Mouse (Mus musculus) megakaryocyte, embryonic 14.5 days (primary cell): ENCODE results near the gene Gm8947. TPM values are rescaled to one million over a fixed set of nuclear protein-coding genes. Genes with fewer than 3 reads are reported as not detected.
"Not testable (repeated sequence)": the region's sequence is repeated elsewhere in the genome, so short reads cannot be mapped to it uniquely, and the experiment has no call there.

Experiments
- H3K27me3 ChIP-seq: replicated peaks from 2 replicates; pipeline ENCODE3; 2012; ENCODE audit warnings: inconsistent platforms
- H3K36me3 ChIP-seq: replicated peaks from 2 replicates; pipeline ENCODE3; 2012; ENCODE audit warnings: low read length, inconsistent platforms, mixed read lengths
- H3K4me1 ChIP-seq: 2 replicates; pipeline ENCODE4 v1.6.1; 2012; ENCODE audit warnings: inconsistent platforms
- H3K4me3 ChIP-seq: replicated peaks from 2 replicates; pipeline ENCODE3; 2012; ENCODE audit warnings: moderate library complexity, mild to moderate bottlenecking, inconsistent platforms
- H3K9me3 ChIP-seq: 2 replicates; pipeline ENCODE4 v1.6.1; 2012; ENCODE audit warnings: inconsistent platforms
- FLI1 ChIP-seq: IDR thresholded peaks from 2 replicates; pipeline ENCODE4 v1.6.1; 2012; ENCODE audit warnings: low read length, inconsistent platforms, mixed read lengths
- GATA1 ChIP-seq: IDR thresholded peaks from 3 replicates; pipeline ENCODE4 v1.6.1; 2012; ENCODE audit warnings: mixed read lengths, low read length, inconsistent platforms, borderline replicate concordance
- polyA plus RNA-seq: library from polyadenylated mRNA; stranded (reverse); fragments of >175 nt; gene quantifications from 2 replicates; pipeline ENCODE4 v1.2.3, GENCODE M21; 2012; ENCODE audit warnings: low replicate concordance; ENCODE audit not compliant: insufficient read depth

Gm8947 gene
- polyA plus RNA-seq, 1 experiment = not detected

DNA sequence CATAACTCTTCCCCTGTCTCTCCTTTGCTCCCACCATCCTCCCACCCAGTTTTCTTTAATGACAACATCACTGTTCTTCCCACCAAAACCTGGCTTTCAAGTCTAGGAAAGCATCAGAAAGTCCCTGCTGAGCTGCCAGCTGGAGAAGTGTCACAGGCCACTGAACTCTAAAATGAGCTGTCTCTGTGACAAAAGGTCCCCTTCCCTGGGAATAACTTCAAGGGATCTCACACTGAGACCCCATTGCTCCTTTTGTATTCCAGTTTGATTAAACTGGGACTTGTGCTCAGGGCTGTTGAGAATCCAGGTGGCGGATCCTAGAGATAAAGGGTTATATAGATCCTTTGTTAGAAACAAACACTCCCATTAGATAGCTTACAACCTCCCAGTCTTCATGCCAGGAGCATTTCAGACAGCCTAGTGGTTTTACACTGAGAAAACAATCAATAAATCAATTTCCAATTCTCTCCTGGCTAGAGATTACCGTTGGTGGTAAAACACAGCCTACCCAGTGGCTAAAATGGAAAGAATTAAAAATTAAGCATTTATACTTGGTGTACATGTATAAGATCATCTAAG, 13.6 kb upstream of the Gm8947 start:
- Histone ChIP-seq H3K36me3 (no peaks in the 10 kb centered on the region), H3K4me1 (peaks cover 16% of the 10 kb centered on the region)
- TF ChIP-seq GATA1 (no peak), FLI1 (no peak)

DNA sequence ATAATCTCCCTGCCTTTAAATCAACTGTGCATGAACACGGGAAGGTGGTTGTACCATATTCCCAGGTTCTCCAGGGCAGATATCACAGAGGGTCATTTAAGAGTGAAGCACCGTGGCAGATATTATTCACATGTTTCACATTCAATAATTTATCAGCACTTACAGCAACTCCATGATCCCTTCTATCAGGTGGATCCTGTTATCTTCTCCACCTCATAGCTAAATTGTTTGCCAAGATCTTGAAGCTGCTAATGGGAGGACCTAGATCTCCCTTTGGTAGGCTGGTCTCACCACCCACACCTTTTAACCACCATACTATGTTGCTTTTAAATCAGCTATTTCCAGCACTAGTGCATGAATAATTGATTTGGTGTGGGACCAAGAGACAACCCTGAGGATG, 12.0 kb upstream of the Gm8947 start:
- no peak for TF ChIP-seq FLI1
- no peak for TF ChIP-seq GATA1
- Histone ChIP-seq H3K4me3 (no peak overlapping the region), H3K9me3 (no peaks in the 10 kb centered on the region), H3K36me3 (no peaks in the 10 kb centered on the region), H3K27me3 (no peaks in the 10 kb centered on the region), H3K4me1 (peaks cover 16% of the 10 kb centered on the region)

More for the DNA sequence above, 13.6 kb upstream of the Gm8947 start:
- H3K27me3 ChIP-seq = no peaks in the 10 kb centered on the region
- H3K4me3 ChIP-seq = no peak overlapping the region
- H3K9me3 ChIP-seq = no peaks in the 10 kb centered on the region

DNA sequence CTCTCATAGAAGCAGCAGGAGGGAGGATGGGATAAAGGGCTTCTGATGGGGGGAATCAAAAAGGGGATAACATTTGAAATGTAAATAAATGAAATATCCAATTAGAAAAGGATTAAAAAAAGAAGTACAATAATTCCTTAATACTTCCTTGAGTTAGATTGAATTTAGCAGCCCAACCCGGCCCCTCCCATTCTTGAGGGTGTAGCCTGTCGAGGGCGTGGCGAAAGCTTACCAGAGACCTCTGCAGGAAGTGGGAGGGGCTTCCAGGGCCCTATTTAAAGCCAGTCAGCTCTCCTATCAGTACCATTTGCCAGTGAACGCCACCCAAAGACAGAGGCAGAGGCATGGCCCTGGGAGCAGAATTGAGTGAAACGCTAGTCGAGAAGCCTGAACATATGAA, 9.9 kb upstream of the Gm8947 start, which contains the start of gene Gm47985:
TSS of gene Gm47985 (plus strand) at position 272 of the 400 bp plus-strand sequence.
- H3K4me3 ChIP-seq, H3K4me1 ChIP-seq, H3K27me3 ChIP-seq, H3K9me3 ChIP-seq, H3K36me3 ChIP-seq: not testable (repeated sequence)

DNA sequence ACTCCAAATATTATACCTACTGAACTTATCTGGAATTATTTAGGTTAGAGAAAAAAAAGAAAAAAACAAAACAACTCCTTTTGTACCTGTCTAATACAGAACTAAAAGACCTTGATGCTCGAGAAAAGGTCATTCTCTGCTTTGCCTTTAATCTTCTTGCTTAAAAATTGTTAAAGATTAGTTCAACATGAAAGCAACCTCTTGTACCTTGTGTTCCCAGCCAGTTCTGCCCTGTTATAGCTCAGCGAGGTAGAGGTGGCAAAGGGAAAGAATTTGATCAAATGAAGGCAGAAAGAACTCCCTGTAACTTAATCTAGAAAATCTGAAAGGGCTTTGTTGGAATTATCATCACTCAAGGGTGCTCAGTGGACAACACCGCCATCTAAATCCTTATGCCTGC, 6.0 kb upstream of the Gm8947 start:
- not testable (repeated sequence) for H3K36me3 ChIP-seq, H3K4me1 ChIP-seq, H3K9me3 ChIP-seq, H3K27me3 ChIP-seq, H3K4me3 ChIP-seq

DNA sequence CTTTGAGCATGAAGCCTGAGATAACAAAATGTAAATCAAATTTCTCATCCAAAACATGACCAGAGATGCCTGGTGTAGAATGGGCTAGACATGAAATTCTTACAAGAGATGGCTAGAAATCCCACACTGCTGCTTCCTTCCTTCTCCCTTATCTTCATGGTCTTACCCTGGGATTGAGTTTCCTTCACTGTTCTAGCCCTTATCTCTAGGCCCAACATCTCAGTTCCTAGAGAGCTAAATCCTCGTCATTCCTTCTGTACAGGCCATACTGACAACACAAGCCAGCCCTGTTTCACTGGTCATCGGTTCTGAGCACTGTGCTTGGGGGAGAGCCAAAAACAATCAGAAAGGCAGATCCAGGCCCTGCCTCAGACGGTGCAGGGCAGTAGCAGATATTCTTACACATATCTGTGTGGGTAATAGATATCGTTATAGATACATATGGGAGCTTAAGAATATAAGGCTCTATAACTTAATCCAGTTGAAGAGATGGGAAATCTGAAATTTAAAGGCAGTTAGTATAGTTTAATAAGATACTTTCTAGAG, 5.2 kb upstream of the Gm8947 start:
- H3K9me3 ChIP-seq, H3K36me3 ChIP-seq, H3K4me1 ChIP-seq, H3K4me3 ChIP-seq, H3K27me3 ChIP-seq: not testable (repeated sequence)

DNA sequence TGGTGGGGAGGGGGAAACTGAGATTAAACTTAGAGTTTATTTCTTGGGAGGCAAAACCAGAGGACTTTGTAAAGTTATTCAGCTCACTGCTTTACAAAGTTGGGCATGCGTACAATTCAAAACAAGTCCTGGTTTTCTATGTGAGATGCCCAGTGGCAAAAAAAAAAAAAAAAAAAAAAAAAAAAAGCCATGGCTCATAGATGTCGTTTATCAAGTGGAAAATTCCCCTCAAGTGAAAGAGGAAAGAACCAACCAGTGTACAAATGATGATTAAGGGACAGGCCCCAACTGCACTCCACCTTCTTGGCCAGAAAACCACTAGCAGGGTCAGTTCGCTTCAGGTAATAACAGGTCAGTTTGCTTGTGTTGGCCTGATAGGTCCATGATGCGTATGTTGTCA, 3.7 kb upstream of the Gm8947 start:
- Histone ChIP-seq H3K4me3 (no peak overlapping the region), H3K4me1 (no peaks in the 10 kb centered on the region), H3K36me3 (no peaks in the 10 kb centered on the region), H3K9me3 (no peaks in the 10 kb centered on the region), H3K27me3 (no peaks in the 10 kb centered on the region)
- TF ChIP-seq GATA1 (no peak), FLI1 (no peak)

DNA sequence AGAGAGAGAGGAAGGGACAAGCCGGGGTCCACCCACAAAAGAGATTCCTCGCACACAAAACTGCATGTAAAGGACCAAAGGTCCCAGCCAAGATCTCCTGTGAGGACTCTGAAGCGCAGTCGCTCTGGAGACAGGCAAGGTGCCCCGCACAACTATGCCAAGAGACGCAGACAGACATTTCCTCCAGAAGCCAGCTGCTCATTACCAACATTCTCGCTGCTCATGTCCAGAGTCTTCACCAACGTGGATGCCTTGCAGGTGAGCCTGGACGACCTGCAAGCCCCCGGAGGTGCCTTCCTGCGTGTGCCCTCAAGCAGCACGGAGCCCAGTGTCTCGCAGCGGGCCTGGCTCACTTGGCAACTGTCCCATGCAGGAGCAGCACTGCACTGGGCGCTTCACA, 563 bp downstream of the Gm8947 start:
- H3K4me3 ChIP-seq, H3K27me3 ChIP-seq, H3K36me3 ChIP-seq, H3K4me1 ChIP-seq, H3K9me3 ChIP-seq: not testable (repeated sequence)

DNA sequence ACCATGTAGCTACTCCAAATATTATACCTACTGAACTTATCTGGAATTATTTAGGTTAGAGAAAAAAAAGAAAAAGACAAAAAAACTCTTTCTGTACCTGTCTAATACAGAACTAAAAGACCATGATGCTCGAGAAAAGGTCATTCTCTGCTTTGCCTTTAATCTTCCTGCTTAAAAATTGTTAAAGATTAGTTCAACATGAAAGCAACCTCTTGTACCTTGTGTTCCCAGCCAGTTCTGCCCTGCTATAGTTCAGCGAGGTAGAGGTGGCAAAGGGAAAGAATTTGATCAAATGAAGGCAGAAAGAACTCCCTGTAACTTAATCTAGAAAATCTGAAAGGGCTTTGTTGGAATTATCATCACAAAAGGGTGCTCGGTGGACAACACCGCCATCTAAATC, 3.8 kb downstream of the Gm8947 start:
- not testable (repeated sequence) for H3K27me3 ChIP-seq, H3K4me3 ChIP-seq, H3K9me3 ChIP-seq, H3K36me3 ChIP-seq, H3K4me1 ChIP-seq

DNA sequence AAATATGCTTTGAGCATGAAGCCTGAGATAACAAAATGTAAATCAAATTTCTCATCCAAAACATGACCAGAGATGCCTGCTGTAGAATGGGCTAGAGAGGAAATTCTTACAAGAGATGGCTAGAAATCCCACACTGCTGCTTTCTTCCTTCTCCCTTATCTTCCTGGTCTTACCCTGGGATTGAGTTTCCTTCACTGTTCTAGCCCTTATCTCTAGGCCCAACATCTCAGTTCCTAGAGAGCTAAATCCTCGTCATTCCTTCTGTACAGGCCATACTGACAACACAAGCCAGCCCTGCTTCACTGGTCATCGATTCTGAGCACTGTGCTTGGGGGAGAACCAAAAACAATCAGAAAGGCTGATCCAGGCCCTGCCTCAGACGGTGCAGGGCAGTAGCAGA, 4.5 kb downstream of the Gm8947 start:
- not testable (repeated sequence) for H3K36me3 ChIP-seq, H3K4me3 ChIP-seq, H3K4me1 ChIP-seq, H3K9me3 ChIP-seq, H3K27me3 ChIP-seq

DNA sequence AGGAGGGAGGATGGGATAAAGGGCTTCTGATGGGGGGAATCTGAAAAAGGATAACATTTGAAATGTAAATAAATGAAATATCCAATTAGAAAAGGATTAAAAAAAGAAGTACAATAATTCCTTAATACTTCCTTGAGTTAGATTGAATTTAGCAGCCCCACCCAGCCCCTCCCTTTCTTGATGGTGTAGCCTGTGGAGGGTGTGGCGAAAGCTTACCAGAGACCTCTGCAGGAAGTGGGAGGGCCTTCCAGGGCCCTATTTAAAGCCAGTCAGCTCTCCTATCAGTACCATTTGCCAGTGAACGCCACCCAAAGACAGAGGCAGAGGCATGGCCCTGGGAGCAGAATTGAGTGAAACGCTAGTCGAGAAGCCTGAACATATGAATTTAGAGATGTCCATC, 5.9 kb downstream of the Gm8947 start, which contains the start of gene Gm47995:
TSS of gene Gm47995 (plus strand) at position 329 of the 400 bp plus-strand sequence.
- H3K36me3 ChIP-seq, H3K27me3 ChIP-seq, H3K4me3 ChIP-seq, H3K4me1 ChIP-seq, H3K9me3 ChIP-seq: not testable (repeated sequence)

DNA sequence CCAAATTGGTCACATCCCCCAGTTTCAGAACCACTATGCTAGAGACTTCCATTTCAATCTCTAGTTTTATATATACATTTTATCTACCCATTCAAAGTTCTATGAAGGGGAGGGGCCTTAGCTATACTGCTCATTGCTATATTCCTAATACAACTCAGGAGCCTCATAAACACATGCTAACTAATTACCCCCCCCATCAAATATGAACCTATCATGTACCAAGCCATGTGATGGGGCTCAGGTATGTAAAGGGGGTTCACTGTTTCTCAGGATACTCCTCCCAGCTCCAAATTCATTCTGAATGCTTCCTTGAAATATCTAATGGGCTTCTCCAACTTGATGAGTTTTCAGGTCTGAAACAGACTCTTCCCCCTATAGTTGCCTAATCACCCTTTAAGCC, 8.4 kb downstream of the Gm8947 start:
- not testable (repeated sequence) for H3K36me3 ChIP-seq, H3K9me3 ChIP-seq, H3K4me3 ChIP-seq, H3K4me1 ChIP-seq, H3K27me3 ChIP-seq

DNA sequence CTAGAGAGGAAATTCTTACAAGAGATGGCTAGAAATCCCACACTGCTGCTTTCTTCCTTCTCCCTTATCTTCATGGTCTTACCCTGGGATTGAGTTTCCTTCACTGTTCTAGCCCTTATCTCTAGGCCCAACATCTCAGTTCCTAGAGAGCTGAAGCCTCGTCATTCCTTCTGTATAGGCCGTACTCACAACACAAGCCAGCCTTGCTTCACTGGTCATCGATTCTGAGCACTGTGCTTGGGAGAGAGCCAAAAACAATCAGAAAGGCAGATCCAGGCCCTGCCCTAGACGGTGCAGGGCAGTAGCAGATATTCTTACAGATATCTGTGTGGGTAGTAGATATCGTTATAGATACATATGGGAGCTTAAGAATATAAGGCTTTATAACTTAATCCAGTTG, 10.6 kb downstream of the Gm8947 start:
- not testable (repeated sequence) for H3K4me3 ChIP-seq, H3K27me3 ChIP-seq, H3K36me3 ChIP-seq, H3K9me3 ChIP-seq, H3K4me1 ChIP-seq

DNA sequence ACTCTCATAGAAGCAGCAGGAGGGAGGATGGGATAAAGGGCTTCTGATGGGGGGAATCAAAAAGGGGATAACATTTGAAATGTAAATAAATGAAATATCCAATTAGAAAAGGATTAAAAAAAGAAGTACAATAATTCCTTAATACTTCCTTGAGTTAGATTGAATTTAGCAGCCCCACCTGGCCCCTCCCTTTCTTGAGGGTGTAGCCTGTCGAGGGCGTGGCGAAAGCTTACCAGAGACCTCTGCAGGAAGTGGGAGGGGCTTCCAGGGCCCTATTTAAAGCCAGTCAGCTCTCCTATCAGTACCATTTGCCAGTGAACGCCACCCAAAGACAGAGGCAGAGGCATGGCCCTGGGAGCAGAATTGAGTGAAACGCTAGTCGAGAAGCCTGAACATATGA, 11.6 kb downstream of the Gm8947 start, which contains the start of gene 3110040M04Rik:
TSS of gene 3110040M04Rik (plus strand) at position 304 of the 400 bp plus-strand sequence.
- not testable (repeated sequence) for H3K4me3 ChIP-seq, H3K36me3 ChIP-seq, H3K27me3 ChIP-seq, H3K4me1 ChIP-seq, H3K9me3 ChIP-seq

DNA sequence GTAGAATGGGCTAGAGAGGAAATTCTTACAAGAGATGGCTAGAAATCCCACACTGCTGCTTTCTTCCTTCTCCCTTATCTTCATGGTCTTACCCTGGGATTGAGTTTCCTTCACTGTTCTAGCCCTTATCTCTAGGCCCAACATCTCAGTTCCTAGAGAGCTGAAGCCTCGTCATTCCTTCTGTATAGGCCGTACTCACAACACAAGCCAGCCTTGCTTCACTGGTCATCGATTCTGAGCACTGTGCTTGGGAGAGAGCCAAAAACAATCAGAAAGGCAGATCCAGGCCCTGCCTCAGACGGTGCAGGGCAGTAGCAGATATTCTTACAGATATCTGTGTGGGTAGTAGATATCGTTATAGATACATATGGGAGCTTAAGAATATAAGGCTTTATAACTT, 16.3 kb downstream of the Gm8947 start:
- not testable (repeated sequence) for H3K27me3 ChIP-seq, H3K36me3 ChIP-seq, H3K4me1 ChIP-seq, H3K4me3 ChIP-seq, H3K9me3 ChIP-seq

DNA sequence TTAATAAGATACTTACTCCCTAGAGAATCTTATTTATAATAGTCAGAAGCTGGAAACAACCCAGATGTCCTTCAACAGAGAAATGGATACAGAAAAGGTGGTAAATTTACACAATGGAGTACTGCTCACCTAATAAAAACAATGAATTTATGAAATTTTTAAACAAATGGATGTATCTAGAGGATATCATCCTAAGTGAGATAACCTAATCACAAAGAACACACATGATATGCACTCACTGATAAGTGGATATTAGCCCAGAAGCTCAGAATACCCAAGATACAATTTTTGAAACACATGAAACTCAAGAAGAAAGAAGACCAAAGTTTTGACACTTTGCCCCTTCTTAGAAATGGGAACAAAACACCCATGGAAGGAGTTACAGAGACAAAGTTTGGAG, 16.8 kb downstream of the Gm8947 start:
- H3K4me3 ChIP-seq, H3K36me3 ChIP-seq, H3K4me1 ChIP-seq, H3K27me3 ChIP-seq, H3K9me3 ChIP-seq: not testable (repeated sequence)

DNA sequence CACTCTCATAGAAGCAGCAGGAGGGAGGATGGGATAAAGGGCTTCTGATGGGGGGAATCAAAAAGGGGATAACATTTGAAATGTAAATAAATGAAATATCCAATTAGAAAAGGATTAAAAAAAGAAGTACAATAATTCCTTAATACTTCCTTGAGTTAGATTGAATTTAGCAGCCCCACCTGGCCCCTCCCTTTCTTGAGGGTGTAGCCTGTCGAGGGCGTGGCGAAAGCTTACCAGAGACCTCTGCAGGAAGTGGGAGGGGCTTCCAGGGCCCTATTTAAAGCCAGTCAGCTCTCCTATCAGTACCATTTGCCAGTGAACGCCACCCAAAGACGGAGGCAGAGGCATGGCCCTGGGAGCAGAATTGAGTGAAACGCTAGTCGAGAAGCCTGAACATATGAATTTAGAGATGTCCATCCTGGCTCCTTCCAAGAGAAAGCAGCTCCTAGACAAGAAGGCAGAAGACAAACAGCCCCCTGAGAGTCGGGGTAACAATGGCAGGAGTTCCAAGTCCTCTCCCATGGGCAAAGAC, 17.7 kb downstream of the Gm8947 start, which contains the start of gene Gm47996:
TSS of gene Gm47996 (plus strand) at position 308 of the 532 bp plus-strand sequence.
- H3K4me1 ChIP-seq, H3K9me3 ChIP-seq, H3K36me3 ChIP-seq, H3K27me3 ChIP-seq, H3K4me3 ChIP-seq: not testable (repeated sequence)
